Mouse (Mus musculus): ENCODE results near the gene Pdpn.

DNA sequence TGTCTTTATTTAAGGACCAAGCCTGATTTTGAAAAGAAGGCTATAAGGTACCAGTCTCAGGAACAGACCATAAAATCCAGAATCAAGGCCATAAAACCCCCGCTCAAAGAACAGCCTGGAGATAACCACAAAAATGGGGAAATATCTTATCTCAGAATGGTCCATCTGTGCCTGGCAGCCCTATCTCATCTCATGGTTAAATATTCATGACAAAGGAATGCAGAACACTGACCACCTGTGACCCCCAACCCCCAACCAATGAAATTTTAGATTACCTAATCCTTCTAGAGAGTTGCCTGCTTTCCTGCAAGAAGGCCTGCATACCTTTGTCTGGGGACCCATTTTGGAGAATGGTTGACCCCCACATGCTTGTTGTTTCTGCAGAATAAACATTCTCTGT lies 32.4 kb upstream of the Pdpn start:
- no peak for TF ChIP-seq EP300 (IDR thresholded peaks at IDR 0.05; ENCODE audit: insufficient read depth, low read depth, low read length)
- TF ChIP-seq POLR2A (IDR thresholded peaks at IDR 0.05; ENCODE audit: insufficient read depth, low read length), result no peak
- no peak for TF ChIP-seq CTCF (IDR thresholded peaks at IDR 0.05; ENCODE audit: low read depth, low read length)
